ENCODE assay signal across 12 mouse cellular contexts in the genomic region with DNA sequence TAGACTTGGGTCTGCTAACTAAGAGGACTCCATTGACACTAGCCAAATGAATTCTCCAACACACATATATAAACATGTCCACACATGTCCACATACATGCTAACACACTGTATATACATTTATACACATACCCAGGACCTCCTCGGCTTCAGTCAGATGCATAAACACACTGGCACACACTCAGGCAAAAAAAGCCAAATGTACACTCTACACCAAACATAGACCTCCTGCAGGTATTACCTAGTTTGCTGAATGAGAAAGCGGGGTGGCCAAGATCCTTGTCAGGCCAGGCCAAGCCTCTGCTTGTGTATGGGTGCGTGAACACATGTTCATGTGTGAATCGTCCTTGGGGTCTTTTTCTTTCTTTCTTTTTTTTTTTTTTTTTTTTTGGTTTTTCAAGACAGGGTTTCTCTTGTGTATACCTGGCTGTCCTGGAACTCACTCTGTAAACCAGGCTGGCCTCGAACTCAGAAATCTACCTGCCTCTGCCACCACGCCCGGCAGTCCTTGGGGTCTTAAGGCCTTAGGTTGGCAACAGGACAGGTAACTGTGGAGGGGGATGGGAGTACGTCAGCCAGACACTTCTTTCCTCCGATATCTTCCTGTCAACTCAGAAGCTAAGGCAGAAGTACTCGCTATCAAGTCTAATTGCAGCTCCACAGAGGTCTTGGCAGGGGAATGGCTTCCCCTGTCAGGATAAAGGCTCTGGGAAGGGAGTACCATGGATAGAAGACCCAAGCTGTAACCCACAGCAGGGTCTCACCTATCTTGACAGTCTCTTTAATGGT.
"Had no signal": no experiment of that assay in that cellular context is flagged by ENCODE, and none has a peak within 500 bp of the region (broad histone marks: within the 10 kb centered on the region; RNA-seq: fewer than 3 reads in every experiment).

No protein-coding gene starts in this region.

- H3K4me2 ChIP-seq: lung, embryonic 14.5 days had no signal

- H3K27ac ChIP-seq: limb, embryonic 10.5 days; midbrain, embryonic 10.5 days; stomach, postnatal 0 days had no signal

- ATAC-seq: inflammation-experienced regulatory T-cells, adult 6 months; intestine, postnatal 0 days; midbrain, embryonic 16.5 days had no signal

- H3K9ac ChIP-seq: lung, embryonic 14.5 days had no signal

- H3K9me3 ChIP-seq: limb, embryonic 10.5 days had no signal

- DNase-seq: kidney, adult 8-10 months; lung, embryonic 14.5 days; lung, postnatal 10 days; lung, postnatal 4 days; right cerebral cortex, postnatal 25 days; thymus, postnatal 36 days had no signal

- H3K4me3 ChIP-seq: limb, embryonic 10.5 days; midbrain, embryonic 10.5 days had no signal
